Mouse (Mus musculus) embryonic facial prominence, embryonic 14.5 days (tissue): Measurements from ENCODE around the gene Zfp865. TPM values are rescaled to one million over a fixed set of nuclear protein-coding genes. Genes with fewer than 3 reads are reported as not detected.
"Not testable (repeated sequence)": the region's sequence is repeated elsewhere in the genome, so short reads cannot be mapped to it uniquely, and the experiment has no call there.

Experiments
- ATAC-seq: fragments of 200-750 bp; cut with Nextera tagmentation; 2 replicates; pipeline ENCODE4 v1.8.0; 2017; ENCODE audit warnings: low read depth, moderate number of reproducible peaks, moderate TSS enrichment
- DNase-seq: peaks from one replicate; pipeline ENCODE4 v3.0.0-alpha.2; 2015; ENCODE audit warnings: low spot score
- H3K27ac ChIP-seq: fragments of 300-500 bp; sonication (generic); replicated peaks from 2 replicates; pipeline ENCODE4 v1.5.1; 2014; ENCODE audit warnings: low read depth, mild to moderate bottlenecking, low read length, moderate library complexity
- H3K27me3 ChIP-seq: fragments of 300-500 bp; sonication (generic); replicated peaks from 2 replicates; pipeline ENCODE4 v1.6.1; 2014; ENCODE audit warnings: low read length; ENCODE audit not compliant: control insufficient read depth, insufficient read depth
- H3K36me3 ChIP-seq: fragments of 300-500 bp; sonication (generic); 2 replicates; pipeline ENCODE4 v1.6.1; 2014; ENCODE audit warnings: low read length, mixed read lengths; ENCODE audit not compliant: control insufficient read depth, insufficient read depth
- H3K4me1 ChIP-seq: fragments of 300-500 bp; sonication (generic); 2 replicates; pipeline ENCODE4 v1.6.1; 2014; ENCODE audit warnings: antibody characterized with exemption, low read length; ENCODE audit not compliant: control insufficient read depth, insufficient read depth
- H3K4me2 ChIP-seq: fragments of 300-500 bp; sonication (generic); 2 replicates; pipeline ENCODE4 v1.6.1; 2014; ENCODE audit warnings: low read depth, mild to moderate bottlenecking, low read length, moderate library complexity, mixed read lengths
- H3K4me3 ChIP-seq: fragments of 300-500 bp; sonication (generic); 2 replicates; pipeline ENCODE4 v1.5.1; 2014; ENCODE audit warnings: low read depth, mild to moderate bottlenecking, low read length
- H3K9ac ChIP-seq: fragments of 300-500 bp; sonication (generic); 2 replicates; pipeline ENCODE4 v1.6.1; 2014; ENCODE audit warnings: low read depth, mild to moderate bottlenecking, low read length, moderate library complexity, mixed read lengths
- H3K9me3 ChIP-seq: fragments of 300-500 bp; sonication (generic); 2 replicates; pipeline ENCODE4 v1.6.1; 2016; ENCODE audit warnings: low read length; ENCODE audit not compliant: control insufficient read depth
- WGBS: fragments of 180-500 bp; shearing (Covaris S2); extraction: QIAGEN DNeasy Blood & Tissue Kit; methylation state at CpG from one replicate; pipeline ENCODE4 v1.1.7; 2014; 5-methylcytosine and 5-hydroxymethylcytosine counted together
- polyA plus RNA-seq: library from polyadenylated mRNA; unstranded; fragments of >200 nt; fragmentation: Nextera tagmentation; extraction: Ambion mirVana; gene quantifications from 2 replicates; pipeline ENCODE4 v1.2.1, GENCODE M21; 2014

The Zfp865 gene
- polyA plus RNA-seq, 1 experiment from 2014 or later: 5.3 TPM

DNA sequence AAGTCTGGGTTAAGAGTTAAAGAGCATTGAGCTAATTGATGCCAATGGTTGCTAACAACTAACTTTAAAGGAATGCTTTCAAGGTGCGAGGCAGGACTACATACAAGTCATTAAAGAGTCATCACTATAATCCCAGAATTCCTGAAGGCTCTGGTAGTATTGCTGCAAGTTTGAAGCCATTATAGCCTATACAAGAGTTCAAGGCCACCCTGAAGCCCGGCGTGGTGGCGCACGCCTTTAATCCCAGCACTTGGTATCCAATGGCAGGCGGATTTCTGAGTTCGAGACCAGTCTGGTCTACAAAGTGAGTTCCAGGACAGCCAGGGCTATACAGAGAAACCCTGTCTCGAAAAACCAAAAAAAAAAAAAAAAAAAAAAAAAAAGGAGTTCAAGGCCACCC lies 600 bp upstream of the Zfp865 start:
- WGBS: 28% methylated on average over 8 of the region's 8 CpGs
- peak overlapping the region; percentile 84 for H3K4me2 ChIP-seq
- peak overlapping the region; percentile 94 for H3K9ac ChIP-seq
- peak overlapping the region; percentile 93 for H3K27ac ChIP-seq
- H3K9me3 ChIP-seq, H3K27me3 ChIP-seq, ATAC-seq, DNase-seq: not testable (repeated sequence)
- H3K36me3 ChIP-seq: peaks cover 36% of the 10 kb centered on the region
- peak overlapping the region; percentile 92 for H3K4me3 ChIP-seq
- peaks cover 12% of the 10 kb centered on the region for H3K4me1 ChIP-seq

DNA sequence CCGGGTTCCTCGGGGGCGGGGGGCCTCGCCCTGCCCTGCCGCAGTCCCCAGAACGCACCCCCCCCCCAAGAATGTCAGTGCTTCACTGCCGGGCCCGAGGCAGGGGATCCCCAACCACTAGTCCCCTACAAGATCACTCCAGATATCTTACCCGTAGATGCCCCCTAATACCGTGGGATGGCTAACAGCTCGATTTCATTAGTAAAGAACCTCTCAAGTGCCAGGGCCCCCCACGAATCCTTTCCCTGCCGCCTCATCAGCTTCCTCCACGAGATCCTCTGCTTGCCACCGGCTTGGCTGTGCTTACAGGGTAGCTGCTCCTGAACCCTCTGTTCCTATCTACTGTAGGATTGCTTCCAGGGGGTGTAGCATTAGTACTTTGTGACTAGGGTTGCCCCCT lies 509 bp downstream of the Zfp865 start:
- H3K27me3 ChIP-seq: no peaks in the 10 kb centered on the region
- H3K36me3 ChIP-seq: peaks cover 47% of the 10 kb centered on the region
- peak overlapping the region; percentile 93 for H3K27ac ChIP-seq
- peaks cover 12% of the 10 kb centered on the region for H3K4me1 ChIP-seq
- peak overlapping the region; percentile 84 for H3K4me2 ChIP-seq
- 0% methylated on average over 9 of the region's 15 CpGs for WGBS
- ATAC-seq (peak; percentile 10; the same call in 1 of the 2 replicates), DNase-seq (no peak)
- peak overlapping the region; percentile 92 for H3K4me3 ChIP-seq
- H3K9me3 ChIP-seq: no peaks in the 10 kb centered on the region
- H3K9ac ChIP-seq: peak overlapping the region; percentile 94

DNA sequence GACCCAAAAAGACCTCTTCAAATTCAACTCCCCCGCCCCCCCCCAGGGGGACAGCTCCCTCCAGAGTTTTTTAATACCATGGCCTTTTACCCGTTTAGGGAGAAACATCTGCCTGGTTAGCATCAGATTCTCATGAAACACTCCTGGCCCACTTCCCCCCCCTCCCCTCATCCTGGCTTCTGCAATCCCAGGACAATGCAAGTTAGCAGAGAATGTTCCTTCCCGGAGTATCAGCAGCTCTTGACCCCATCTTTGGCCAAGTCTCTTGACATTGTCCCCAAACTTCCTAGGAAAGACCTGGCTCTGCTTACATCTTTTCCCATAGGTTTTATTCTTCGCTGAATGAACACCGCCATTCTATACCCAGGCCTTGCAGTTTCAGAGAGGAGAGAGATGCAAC lies 1.0 kb downstream of the Zfp865 start:
- peak overlapping the region; percentile 93 for H3K27ac ChIP-seq
- H3K9me3 ChIP-seq: no peaks in the 10 kb centered on the region
- peak overlapping the region; percentile 92 for H3K4me3 ChIP-seq
- ATAC-seq: no peak
- no peak for DNase-seq
- peak overlapping the region; percentile 94 for H3K9ac ChIP-seq
- peaks cover 8% of the 10 kb centered on the region; the same call in 1 of the 2 replicates for H3K4me1 ChIP-seq
- 46% methylated on average over 5 of the region's 5 CpGs for WGBS
- no peaks in the 10 kb centered on the region for H3K27me3 ChIP-seq
- peaks cover 50% of the 10 kb centered on the region for H3K36me3 ChIP-seq
- H3K4me2 ChIP-seq: peak overlapping the region; percentile 84

DNA sequence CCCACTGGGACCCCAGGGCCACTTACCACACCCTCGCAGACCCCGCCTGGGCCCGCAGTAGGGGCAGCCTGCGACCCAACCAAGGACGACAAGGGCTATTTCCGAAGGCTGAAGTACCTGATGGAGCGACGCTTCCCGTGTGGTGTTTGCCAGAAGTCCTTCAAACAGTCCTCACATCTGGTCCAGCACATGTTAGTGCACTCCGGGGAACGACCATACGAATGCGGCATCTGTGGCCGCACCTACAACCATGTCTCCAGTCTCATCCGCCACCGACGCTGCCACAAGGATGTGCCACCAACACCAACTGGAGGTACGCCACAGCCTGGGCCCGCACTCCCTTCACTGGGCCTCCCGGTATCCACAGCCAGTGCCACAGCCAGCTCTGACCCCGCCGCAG lies 9.4 kb downstream of the Zfp865 start:
- H3K4me2 ChIP-seq: no peak overlapping the region
- H3K4me1 ChIP-seq: no peaks in the 10 kb centered on the region
- no peak overlapping the region for H3K4me3 ChIP-seq
- no peak overlapping the region for H3K27ac ChIP-seq
- no peaks in the 10 kb centered on the region for H3K27me3 ChIP-seq
- no peak overlapping the region for H3K9ac ChIP-seq
- WGBS: 97% methylated on average over 22 of the region's 22 CpGs
- H3K36me3 ChIP-seq: peaks cover 95% of the 10 kb centered on the region
- DNase-seq (no peak), ATAC-seq (no peak)
- peaks cover 38% of the 10 kb centered on the region for H3K9me3 ChIP-seq

GRCm38 (mm10) chr7:5029946-5030345 lies 9.8 kb downstream of the Zfp865 start:
- ATAC-seq (no peak), DNase-seq (no peak)
- Histone ChIP-seq H3K4me3 (no peak overlapping the region; the same call in 1 of the 2 replicates), H3K27ac (no peak overlapping the region), H3K9me3 (peaks cover 38% of the 10 kb centered on the region), H3K4me1 (no peaks in the 10 kb centered on the region), H3K36me3 (peaks cover 95% of the 10 kb centered on the region), H3K4me2 (no peak overlapping the region), H3K9ac (no peak overlapping the region), H3K27me3 (no peaks in the 10 kb centered on the region)
- 94% methylated on average over 17 of the region's 21 CpGs for WGBS

GRCm38 (mm10) chr7:5030554-5031275 lies 10.5 kb downstream of the Zfp865 start:
- no peak overlapping the region for H3K4me2 ChIP-seq
- H3K9me3 ChIP-seq: peaks cover 38% of the 10 kb centered on the region
- H3K9ac ChIP-seq: no peak overlapping the region
- H3K4me1 ChIP-seq: no peaks in the 10 kb centered on the region
- H3K36me3 ChIP-seq: peaks cover 96% of the 10 kb centered on the region
- no peaks in the 10 kb centered on the region for H3K27me3 ChIP-seq
- H3K4me3 ChIP-seq: no peak overlapping the region; the same call in 1 of the 2 replicates
- 89% methylated on average over 61 of the region's 63 CpGs for WGBS
- H3K27ac ChIP-seq: no peak overlapping the region
- no peak for DNase-seq
- no peak for ATAC-seq

DNA sequence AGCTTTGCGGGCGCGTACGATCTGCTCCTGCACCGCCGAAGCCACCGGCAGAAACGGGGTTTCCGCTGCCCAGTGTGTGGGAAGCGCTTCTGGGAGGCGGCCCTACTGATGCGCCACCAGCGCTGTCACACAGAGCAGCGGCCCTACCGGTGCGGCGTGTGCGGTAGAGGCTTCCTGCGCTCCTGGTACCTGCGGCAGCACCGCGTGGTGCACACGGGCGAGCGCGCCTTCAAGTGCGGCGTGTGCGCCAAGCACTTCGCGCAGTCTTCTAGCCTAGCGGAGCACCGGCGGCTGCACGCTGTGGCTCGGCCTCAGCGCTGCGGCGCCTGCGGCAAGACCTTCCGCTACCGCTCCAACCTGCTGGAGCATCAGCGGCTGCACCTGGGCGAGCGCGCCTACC lies 11.3 kb downstream of the Zfp865 start:
- H3K36me3 ChIP-seq: peaks cover 98% of the 10 kb centered on the region
- H3K9me3 ChIP-seq: peaks cover 38% of the 10 kb centered on the region
- no peaks in the 10 kb centered on the region for H3K4me1 ChIP-seq
- H3K9ac ChIP-seq: no peak overlapping the region
- ATAC-seq (no peak), DNase-seq (no peak)
- H3K4me3 ChIP-seq: no peak overlapping the region
- H3K27ac ChIP-seq: no peak overlapping the region
- 81% methylated on average over 25 of the region's 46 CpGs for WGBS
- no peaks in the 10 kb centered on the region for H3K27me3 ChIP-seq
- H3K4me2 ChIP-seq: no peak overlapping the region

DNA sequence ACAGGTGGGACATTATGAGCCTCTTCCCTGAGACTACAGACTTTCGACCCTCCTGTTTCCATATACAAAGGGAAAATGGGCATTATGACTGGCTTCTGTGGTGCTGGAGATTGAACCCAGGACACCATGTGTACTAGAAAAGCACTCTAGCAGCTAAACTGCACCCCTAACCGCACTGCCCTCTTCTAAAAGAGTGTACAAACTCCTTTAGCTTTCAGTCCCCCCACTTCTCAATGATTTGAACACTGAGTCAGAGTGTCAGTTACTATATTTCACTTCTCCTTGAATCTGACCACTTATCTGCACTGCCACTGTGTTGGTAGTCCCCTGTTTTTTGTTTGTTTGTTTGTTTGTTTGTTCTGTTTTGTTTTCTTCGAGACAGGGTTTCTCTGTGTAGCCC lies 13.6 kb downstream of the Zfp865 start, which contains the start of gene 4632433K11Rik:
4632433K11Rik (plus strand) TSS at position 301 of the 400 bp plus-strand sequence.
- ATAC-seq: no peak
- 83% methylated on average over 3 of the region's 3 CpGs for WGBS
- H3K36me3 ChIP-seq: peaks cover 79% of the 10 kb centered on the region
- H3K4me2 ChIP-seq: no peak within 1 kb of the TSS
- H3K9ac ChIP-seq: no peak within 1 kb of the TSS
- H3K27ac ChIP-seq: no peak within 1 kb of the TSS
- no peak within 1 kb of the TSS for H3K4me3 ChIP-seq
- H3K9me3 ChIP-seq: peaks cover 37% of the 10 kb centered on the region
- DNase-seq: no peak
- no peaks in the 10 kb centered on the region for H3K4me1 ChIP-seq
- H3K27me3 ChIP-seq: no peaks in the 10 kb centered on the region

- 95% methylated on average over 17 of the region's 17 CpGs for WGBS
- ATAC-seq: no peak
Observed at GRCm38 (mm10) chr7:5035628-5036027, 15.5 kb downstream of the Zfp865 start.

More at GRCm38 (mm10) chr7:5035628-5036027, 15.5 kb downstream of the Zfp865 start:
- no peak overlapping the region for H3K4me2 ChIP-seq
- H3K27me3 ChIP-seq: no peaks in the 10 kb centered on the region
- no peak overlapping the region for H3K4me3 ChIP-seq
- peaks cover 19% of the 10 kb centered on the region for H3K9me3 ChIP-seq
- H3K27ac ChIP-seq: no peak overlapping the region
- no peak overlapping the region for H3K9ac ChIP-seq
- peaks cover 65% of the 10 kb centered on the region for H3K36me3 ChIP-seq
- DNase-seq: no peak
- peaks cover 6% of the 10 kb centered on the region; the same call in 1 of the 2 replicates for H3K4me1 ChIP-seq
